Comparison of ENCODE assay signal across 17 mouse cellular contexts in the genomic region with DNA sequence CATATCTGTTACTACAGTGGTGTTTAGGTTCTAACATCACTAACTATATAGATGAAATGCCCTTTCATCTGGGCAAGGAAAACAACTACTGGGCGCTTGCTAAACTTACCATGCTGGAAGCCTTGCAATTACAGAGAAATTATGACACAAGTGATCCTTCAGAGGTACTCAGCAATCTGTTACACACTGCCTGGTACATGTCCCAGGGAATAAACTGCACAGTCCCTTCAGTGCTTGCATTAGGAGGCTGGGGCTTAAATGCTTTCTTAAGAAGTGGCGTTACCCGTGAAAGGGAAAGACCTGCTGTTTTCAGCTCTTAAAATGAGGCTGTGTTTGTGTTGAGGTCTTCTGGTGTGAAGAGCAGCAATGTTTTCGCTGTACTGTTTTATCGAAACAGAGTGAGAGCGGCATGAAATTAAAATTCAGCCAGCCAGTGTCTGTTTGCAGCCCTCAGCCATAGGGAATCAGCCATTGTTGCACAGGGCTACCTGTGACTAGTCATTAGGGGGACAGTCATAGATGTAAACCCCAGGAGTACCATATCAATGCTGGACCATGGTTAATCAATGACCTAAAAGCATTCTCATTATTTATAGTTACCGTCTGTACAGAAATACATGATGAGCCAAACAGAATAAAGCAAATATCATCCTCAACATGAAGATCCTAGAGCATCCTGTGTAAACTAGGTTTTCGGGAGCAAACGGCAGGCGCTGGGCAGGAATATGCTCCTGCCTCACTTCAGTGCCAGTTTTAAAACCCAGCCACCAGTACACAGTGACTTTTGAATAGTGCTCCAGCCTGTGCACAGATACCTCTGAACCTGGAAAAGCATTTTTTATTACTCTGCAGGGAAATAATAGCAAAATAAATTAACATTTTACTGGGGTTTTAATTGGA.
DNase-seq lines count a peak whose midpoint lies in the region; ATAC-seq lines count a peak whose summit lies in the region.
"Had no signal": no experiment of that assay in that cellular context is flagged by ENCODE, and none has a peak within 500 bp of the region (broad histone marks: within the 10 kb centered on the region; RNA-seq: fewer than 3 reads in every experiment).

No protein-coding gene starts in this region.

- 83% methylated on average over 10 of the region's 10 CpGs for WGBS in heart, embryonic 15.5 days
- WGBS in neural tube, embryonic 12.5 days: 82% methylated on average over 10 of the region's 10 CpGs
- WGBS in limb, embryonic 10.5 days: 80% methylated on average over 10 of the region's 10 CpGs

- no peaks in the 10 kb centered on the region for H3K36me3 ChIP-seq in heart, embryonic 15.5 days
- no peaks in the 10 kb centered on the region for H3K36me3 ChIP-seq in neural tube, embryonic 12.5 days
- no peaks in the 10 kb centered on the region for H3K36me3 ChIP-seq in limb, embryonic 10.5 days
- H3K36me3 ChIP-seq: liver, embryonic 12.5 days; midbrain, embryonic 13.5 days had no signal

- no peak for DNase-seq in heart, postnatal 36 days
- no peak for DNase-seq in neural tube, embryonic 10.5 days (ENCODE audit: extremely low spot score, low spot score)
- DNase-seq in limb, embryonic 10.5 days (ENCODE audit: low spot score): no peak
- DNase-seq in adrenal gland, postnatal 25 days: no peak
- no peak for DNase-seq in Muller cell, postnatal 12 days (ENCODE audit: inconsistent ontology term)
- DNase-seq: cerebellum, postnatal 25 days; gastrocnemius, postnatal 14 days; heart, postnatal 4 days; kidney, adult 11 months; kidney, postnatal 25 days; lung, postnatal 10 days; right cerebral cortex, postnatal 4 days; thymus, postnatal 36 days had no signal

- H3K4me3 ChIP-seq in heart, embryonic 15.5 days: no peak overlapping the region
- H3K4me3 ChIP-seq in neural tube, embryonic 12.5 days: no peak overlapping the region
- H3K4me3 ChIP-seq in limb, embryonic 10.5 days: no peak overlapping the region
- H3K4me3 ChIP-seq: liver, embryonic 12.5 days; midbrain, embryonic 13.5 days had no signal

- intact Hi-C loops in heart, postnatal 36 days (cut with DNase I): loop anchor here (5.0 kb wide), 1 partner anchor 79 kb away; no protein-coding TSS in a partner anchor

- no peak for ATAC-seq in heart, embryonic 15.5 days (replicated peaks; ENCODE audit: insufficient number of reproducible peaks, insufficient read depth, low FRiP score, low read depth)
- ATAC-seq in neural tube, embryonic 12.5 days (ENCODE audit: low FRiP score, low read depth): peak; percentile 45
- ATAC-seq: liver, embryonic 12.5 days; midbrain, embryonic 13.5 days had no signal

- H3K27ac ChIP-seq in heart, embryonic 15.5 days: peak overlapping the region; percentile 63
- H3K27ac ChIP-seq in neural tube, embryonic 12.5 days: no peak overlapping the region
- H3K27ac ChIP-seq in limb, embryonic 10.5 days: peak overlapping the region; percentile 71
- H3K27ac ChIP-seq: liver, embryonic 12.5 days; midbrain, embryonic 13.5 days had no signal

- H3K9me3 ChIP-seq in heart, embryonic 15.5 days (replicated peaks): no peaks in the 10 kb centered on the region
- no peaks in the 10 kb centered on the region for H3K9me3 ChIP-seq in neural tube, embryonic 12.5 days
- no peaks in the 10 kb centered on the region for H3K9me3 ChIP-seq in limb, embryonic 10.5 days (replicated peaks)
- H3K9me3 ChIP-seq: liver, embryonic 12.5 days; midbrain, embryonic 13.5 days had no signal

- H3K4me2 ChIP-seq in heart, embryonic 15.5 days: peak overlapping the region; percentile 43
- no peak overlapping the region for H3K4me2 ChIP-seq in neural tube, embryonic 12.5 days (replicated peaks)
- H3K4me2 ChIP-seq: liver, embryonic 12.5 days; midbrain, embryonic 13.5 days had no signal

- peaks cover 23% of the 10 kb centered on the region for H3K4me1 ChIP-seq in heart, embryonic 15.5 days (replicated peaks)
- H3K4me1 ChIP-seq in neural tube, embryonic 12.5 days: no peaks in the 10 kb centered on the region
- peaks cover 36% of the 10 kb centered on the region for H3K4me1 ChIP-seq in limb, embryonic 10.5 days

- no peaks in the 10 kb centered on the region for H3K27me3 ChIP-seq in heart, embryonic 15.5 days
- no peaks in the 10 kb centered on the region for H3K27me3 ChIP-seq in neural tube, embryonic 12.5 days (replicated peaks)
- H3K27me3 ChIP-seq in limb, embryonic 10.5 days (ENCODE audit: low read depth, poor library complexity, severe bottlenecking): no peaks in the 10 kb centered on the region
- H3K27me3 ChIP-seq: liver, embryonic 12.5 days; midbrain, embryonic 13.5 days had no signal

- H3K9ac ChIP-seq in heart, embryonic 15.5 days: no peak overlapping the region
- no peak overlapping the region for H3K9ac ChIP-seq in neural tube, embryonic 12.5 days
- H3K9ac ChIP-seq: liver, embryonic 12.5 days; midbrain, embryonic 13.5 days had no signal
